Mouse (Mus musculus): ENCODE measurements around the gene Nuf2. TPM values are rescaled to one million over a fixed set of nuclear protein-coding genes. Genes with fewer than 3 reads are reported as not detected.
"Not testable (repeated sequence)": the region's sequence is repeated elsewhere in the genome, so short reads cannot be mapped to it uniquely, and the experiment has no call there.

The Nuf2 gene
- polyA plus RNA-seq (2016; fragmentation: Nextera tagmentation; extraction: Ambion mirVana) = 47.3 and 48.5 TPM in 2 replicates

GRCm38 (mm10) chr1:169530876-169531701, at the start of gene Nuf2:
Gene Nuf2 (minus strand): TSS chr1:169531464.
- H3K27ac ChIP-seq = peak within 1 kb of the TSS; percentile 89
- no peaks in the 10 kb centered on the region for H3K27me3 ChIP-seq (ENCODE audit: insufficient read depth, poor library complexity, severe bottlenecking)
- no peaks in the 10 kb centered on the region for H3K9me3 ChIP-seq
- peaks cover 8% of the 10 kb centered on the region; the same call in 1 of the 2 replicates for H3K4me1 ChIP-seq
- peak; percentile 98 for DNase-seq (ENCODE audit: low spot score)
- H3K4me3 ChIP-seq = peak within 1 kb of the TSS; percentile 74
- peaks cover 21% of the 10 kb centered on the region for H3K36me3 ChIP-seq
- WGBS = under 1% methylated on average over 38 of the region's 39 CpGs

GRCm38 (mm10) chr1:169579572-169579971, 48.3 kb upstream of the Nuf2 start:
- DNase-seq (ENCODE audit: low spot score) = no peak
- Histone ChIP-seq H3K27ac (no peak overlapping the region), H3K36me3 (no peaks in the 10 kb centered on the region), H3K9me3 (no peaks in the 10 kb centered on the region), H3K27me3 (ENCODE audit: insufficient read depth, poor library complexity, severe bottlenecking) (no peaks in the 10 kb centered on the region), H3K4me3 (no peak overlapping the region), H3K4me1 (no peaks in the 10 kb centered on the region)
- 79% methylated on average over 3 of the region's 3 CpGs for WGBS

GRCm38 (mm10) chr1:169574136-169574535, 42.9 kb upstream of the Nuf2 start:
- H3K27ac ChIP-seq = no peak overlapping the region

GRCm38 (mm10) chr1:169555621-169556020, 24.4 kb upstream of the Nuf2 start:
- 59% methylated on average over 2 of the region's 2 CpGs for WGBS
- no peaks in the 10 kb centered on the region for H3K36me3 ChIP-seq
- no peaks in the 10 kb centered on the region for H3K9me3 ChIP-seq
- no peaks in the 10 kb centered on the region for H3K4me1 ChIP-seq
- DNase-seq (ENCODE audit: low spot score) = no peak
- no peaks in the 10 kb centered on the region for H3K27me3 ChIP-seq (ENCODE audit: insufficient read depth, poor library complexity, severe bottlenecking)
- H3K4me3 ChIP-seq = no peak overlapping the region
- no peak overlapping the region for H3K27ac ChIP-seq

More at GRCm38 (mm10) chr1:169574136-169574535, 42.9 kb upstream of the Nuf2 start:
- no peak for DNase-seq (ENCODE audit: low spot score)
- H3K4me1 ChIP-seq = no peaks in the 10 kb centered on the region
- no peaks in the 10 kb centered on the region for H3K9me3 ChIP-seq
- no peaks in the 10 kb centered on the region for H3K27me3 ChIP-seq (ENCODE audit: insufficient read depth, poor library complexity, severe bottlenecking)
- H3K36me3 ChIP-seq = no peaks in the 10 kb centered on the region
- H3K4me3 ChIP-seq = no peak overlapping the region

- no peaks in the 10 kb centered on the region for H3K9me3 ChIP-seq
- H3K4me1 ChIP-seq = no peaks in the 10 kb centered on the region
- WGBS = 82% methylated on average over 4 of the region's 4 CpGs
- H3K27me3 ChIP-seq (ENCODE audit: insufficient read depth, poor library complexity, severe bottlenecking) = no peaks in the 10 kb centered on the region
- H3K36me3 ChIP-seq = no peaks in the 10 kb centered on the region
- DNase-seq (ENCODE audit: low spot score) = no peak
- no peak overlapping the region for H3K27ac ChIP-seq
- H3K4me3 ChIP-seq = no peak overlapping the region
Observed at GRCm38 (mm10) chr1:169555019-169555418, 23.8 kb upstream of the Nuf2 start.

GRCm38 (mm10) chr1:169553446-169553845, 22.2 kb upstream of the Nuf2 start:
- Histone ChIP-seq H3K4me1 (no peaks in the 10 kb centered on the region), H3K4me3 (no peak overlapping the region), H3K36me3 (no peaks in the 10 kb centered on the region), H3K9me3 (no peaks in the 10 kb centered on the region), H3K27ac (no peak overlapping the region), H3K27me3 (ENCODE audit: insufficient read depth, poor library complexity, severe bottlenecking) (no peaks in the 10 kb centered on the region)
- no peak for DNase-seq (ENCODE audit: low spot score)
- 71% methylated on average over 7 of the region's 7 CpGs for WGBS

- no peak for DNase-seq (ENCODE audit: low spot score)
- WGBS = 82% methylated on average over 6 of the region's 6 CpGs
- Histone ChIP-seq H3K4me1 (no peaks in the 10 kb centered on the region), H3K4me3 (no peak overlapping the region), H3K27me3 (ENCODE audit: insufficient read depth, poor library complexity, severe bottlenecking) (no peaks in the 10 kb centered on the region), H3K36me3 (no peaks in the 10 kb centered on the region), H3K27ac (no peak overlapping the region), H3K9me3 (no peaks in the 10 kb centered on the region)
Observed at GRCm38 (mm10) chr1:169540415-169540814, 9.2 kb upstream of the Nuf2 start.

GRCm38 (mm10) chr1:169531702-169532535, 655 bp upstream of the Nuf2 start:
- H3K27me3 ChIP-seq (ENCODE audit: insufficient read depth, poor library complexity, severe bottlenecking) = no peaks in the 10 kb centered on the region
- H3K4me1 ChIP-seq = peaks cover 8% of the 10 kb centered on the region; the same call in 1 of the 2 replicates
- peak overlapping the region; percentile 74 for H3K4me3 ChIP-seq
- H3K9me3 ChIP-seq = no peaks in the 10 kb centered on the region
- peaks cover 14% of the 10 kb centered on the region for H3K36me3 ChIP-seq
- 13% methylated on average over 11 of the region's 11 CpGs for WGBS
- DNase-seq (ENCODE audit: low spot score) = no peak
- peak overlapping the region; percentile 89 for H3K27ac ChIP-seq

- Histone ChIP-seq H3K4me1 (peaks cover 8% of the 10 kb centered on the region; the same call in 1 of the 2 replicates), H3K36me3 (peaks cover 26% of the 10 kb centered on the region), H3K4me3 (peak overlapping the region; percentile 74), H3K27me3 (ENCODE audit: insufficient read depth, poor library complexity, severe bottlenecking) (no peaks in the 10 kb centered on the region), H3K9me3 (no peaks in the 10 kb centered on the region), H3K27ac (no peak overlapping the region)
- 86% methylated on average over 8 of the region's 8 CpGs for WGBS
- DNase-seq (ENCODE audit: low spot score) = no peak
Observed at GRCm38 (mm10) chr1:169529996-169530518, 1.2 kb downstream of the Nuf2 start.

- H3K9me3 ChIP-seq = no peaks in the 10 kb centered on the region
- peaks cover 63% of the 10 kb centered on the region for H3K36me3 ChIP-seq
- H3K4me3 ChIP-seq = no peak overlapping the region
- WGBS = 93% methylated on average over 5 of the region's 5 CpGs
- H3K27ac ChIP-seq = no peak overlapping the region
- DNase-seq (ENCODE audit: low spot score) = no peak
- H3K4me1 ChIP-seq = peaks cover 8% of the 10 kb centered on the region; the same call in 1 of the 2 replicates
- H3K27me3 ChIP-seq (ENCODE audit: insufficient read depth, poor library complexity, severe bottlenecking) = no peaks in the 10 kb centered on the region
Observed at GRCm38 (mm10) chr1:169526006-169526680, 5.1 kb downstream of the Nuf2 start.

GRCm38 (mm10) chr1:169519337-169519736, 11.9 kb downstream of the Nuf2 start:
- Histone ChIP-seq H3K36me3 (peaks cover 64% of the 10 kb centered on the region), H3K27me3 (ENCODE audit: insufficient read depth, poor library complexity, severe bottlenecking) (no peaks in the 10 kb centered on the region), H3K4me1 (no peaks in the 10 kb centered on the region), H3K9me3 (no peaks in the 10 kb centered on the region), H3K4me3 (no peak overlapping the region), H3K27ac (no peak overlapping the region)
- DNase-seq (ENCODE audit: low spot score) = no peak
- 90% methylated on average over 11 of the region's 11 CpGs for WGBS

GRCm38 (mm10) chr1:169517899-169518517, 13.3 kb downstream of the Nuf2 start:
- H3K4me3 ChIP-seq; DNase-seq (ENCODE audit: low spot score); H3K27me3 ChIP-seq (ENCODE audit: insufficient read depth, poor library complexity, severe bottlenecking); H3K27ac ChIP-seq; H3K4me1 ChIP-seq; H3K9me3 ChIP-seq: not testable (repeated sequence)
- WGBS = 90% methylated on average over 7 of the region's 7 CpGs
- H3K36me3 ChIP-seq = peaks cover 63% of the 10 kb centered on the region

All from heart, embryonic 10.5 days (tissue).